Mouse (Mus musculus) ES-Bruce4 (cell line): ENCODE data around the gene Susd2.
A peak's percentile ranks its signal among the peaks of the same experiment; 100 is the strongest.

Experiments
- CTCF ChIP-seq: IDR thresholded peaks from one replicate; pipeline ENCODE4 v1.8.1; 2011; ENCODE audit warnings: low read depth, low read length
- EP300 ChIP-seq: IDR thresholded peaks from 2 replicates; pipeline ENCODE4 v1.6.1; 2011; ENCODE audit warnings: low read depth, low read length; ENCODE audit not compliant: insufficient read depth

DNA sequence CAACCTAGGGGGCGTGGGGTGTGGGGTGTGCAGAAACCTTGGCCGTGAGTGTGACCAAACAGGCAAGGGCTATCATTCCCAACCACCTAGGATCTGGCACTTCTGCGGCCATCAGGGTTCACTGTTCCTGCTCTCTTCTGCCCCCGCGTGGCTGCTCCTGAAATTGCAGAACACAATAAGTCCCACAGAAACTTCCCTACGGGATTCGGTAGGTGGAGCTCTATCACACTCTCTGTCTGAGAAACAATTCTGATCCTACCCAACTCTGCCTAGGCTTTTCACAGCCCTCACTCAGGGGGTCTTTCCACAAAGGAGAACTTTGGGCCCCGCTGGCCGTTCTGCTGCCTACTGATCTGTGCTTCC is 8.1 kb downstream of the Susd2 start:
- TF ChIP-seq CTCF (peak; percentile 97), EP300 (no peak)
